Mouse (Mus musculus) layer of hippocampus, postnatal 36 days (tissue): Measurements from ENCODE around the gene Rab11b. TPM values are rescaled to one million over a fixed set of nuclear protein-coding genes. Genes with fewer than 3 reads are reported as not detected.

ENCODE experiments used
- DNase-seq, 2 experiments: peaks; one replicate each; pipeline ENCODE4 v3.0.0; 2022
- total RNA-seq, 2 experiments: library from RNA; stranded (reverse); gene quantifications; 2 replicates each; pipeline ENCODE4 v1.2.3; 2021

Rab11b gene
- 100 to 1,000 TPM; 280 to 301 TPM for total RNA-seq

- DNase-seq: peak; percentile 100
Observed at GRCm38 (mm10) chr17:33760255-33761165, at the start of gene Rab11b. Rab11b (minus strand) TSS chr17:33760530.

- no peak for DNase-seq
Observed at GRCm38 (mm10) chr17:33808192-33808591, 47.9 kb upstream of the Rab11b start.

GRCm38 (mm10) chr17:33807181-33807888, 47.0 kb upstream of the Rab11b start:
- no peak for DNase-seq

DNA sequence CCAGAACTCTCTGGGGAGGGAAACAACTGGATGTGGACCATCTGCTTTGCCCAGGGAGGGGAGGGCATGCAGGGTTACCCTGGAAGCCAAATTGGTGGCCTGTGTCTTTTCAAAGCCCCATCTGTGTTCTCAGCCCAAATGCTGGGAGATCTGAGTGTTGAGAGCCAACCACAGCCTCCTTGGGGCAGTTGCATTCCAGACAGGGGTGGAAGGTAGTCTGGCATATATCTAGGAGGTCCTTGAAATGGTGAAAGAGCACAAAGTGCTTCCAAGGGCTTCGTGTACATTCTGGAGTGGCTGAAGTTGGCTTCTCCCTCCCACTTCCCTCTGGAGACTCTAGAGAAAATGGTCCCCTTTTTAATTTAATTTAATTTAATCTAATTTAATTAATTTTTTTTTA, 44.4 kb upstream of the Rab11b start:
- no peak for DNase-seq

DNA sequence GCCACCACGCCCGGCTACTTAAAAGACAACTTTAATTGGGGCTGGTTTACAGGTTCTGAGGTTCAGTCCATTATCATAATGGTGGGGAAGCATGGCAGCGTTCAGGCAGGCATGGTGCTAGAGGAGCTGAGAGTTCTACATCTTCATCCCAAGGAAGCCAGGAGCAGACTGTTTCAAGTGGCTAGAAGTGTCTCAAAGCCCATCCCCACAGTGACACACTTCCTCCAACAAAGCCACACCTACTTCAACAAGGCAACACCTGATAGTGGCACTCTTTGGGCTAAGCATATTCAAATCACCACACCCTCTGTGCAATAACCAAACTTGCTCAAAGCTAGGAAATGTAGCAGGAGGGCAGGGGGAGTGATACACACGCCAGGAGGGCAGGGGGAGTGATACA, 43.9 kb upstream of the Rab11b start:
- DNase-seq: no peak

DNA sequence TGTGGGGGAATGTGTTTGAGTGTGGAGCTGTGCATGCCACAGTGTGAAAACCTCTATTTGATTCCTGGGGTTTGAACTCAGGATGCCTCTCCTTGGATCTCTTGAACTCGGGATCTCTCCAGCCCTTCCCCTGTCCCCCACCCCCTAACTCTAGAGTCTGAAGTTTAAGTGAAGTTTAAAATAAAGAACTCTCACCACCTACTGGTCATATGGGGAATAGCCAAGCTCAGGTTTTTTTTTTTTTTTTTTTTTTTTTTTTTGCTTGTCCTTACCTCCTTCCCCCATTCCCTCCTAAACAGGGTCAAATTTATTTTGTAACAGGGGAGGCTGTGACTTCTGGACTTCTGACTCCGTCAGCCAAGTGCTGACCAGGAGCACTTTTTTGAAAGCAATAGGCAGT, 41.9 kb upstream of the Rab11b start:
- no peak for DNase-seq

GRCm38 (mm10) chr17:33799277-33799676, 38.9 kb upstream of the Rab11b start:
- no peak for DNase-seq

- no peak for DNase-seq
Observed at GRCm38 (mm10) chr17:33798306-33798705, 38.0 kb upstream of the Rab11b start.

DNA sequence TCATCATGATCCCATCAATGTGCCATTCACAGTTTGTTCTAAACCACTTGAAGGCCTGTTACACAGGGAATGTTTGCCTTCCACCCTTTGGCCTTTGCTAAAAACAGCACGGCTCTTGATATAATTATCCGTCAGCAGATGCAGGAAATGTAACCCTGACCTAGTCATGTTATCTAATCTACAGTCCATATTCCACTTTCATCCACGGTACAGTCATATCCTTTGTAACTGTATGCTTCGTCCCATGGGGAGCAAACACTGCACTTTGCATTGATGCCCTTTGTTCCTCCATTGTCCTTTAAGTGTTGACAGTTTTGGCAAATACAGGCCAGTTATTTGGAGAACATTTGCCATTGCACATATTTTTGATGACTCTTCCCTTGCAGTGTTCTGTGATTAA, 28.4 kb upstream of the Rab11b start:
- no peak for DNase-seq

- DNase-seq: no peak
Observed at GRCm38 (mm10) chr17:33786375-33786774, 26.0 kb upstream of the Rab11b start.

- no peak for DNase-seq
Observed at GRCm38 (mm10) chr17:33784939-33785338, 24.6 kb upstream of the Rab11b start.

- no peak for DNase-seq
Observed at GRCm38 (mm10) chr17:33783408-33783807, 23.1 kb upstream of the Rab11b start.

- DNase-seq: no peak
Observed at GRCm38 (mm10) chr17:33782067-33782466, 21.7 kb upstream of the Rab11b start.

DNA sequence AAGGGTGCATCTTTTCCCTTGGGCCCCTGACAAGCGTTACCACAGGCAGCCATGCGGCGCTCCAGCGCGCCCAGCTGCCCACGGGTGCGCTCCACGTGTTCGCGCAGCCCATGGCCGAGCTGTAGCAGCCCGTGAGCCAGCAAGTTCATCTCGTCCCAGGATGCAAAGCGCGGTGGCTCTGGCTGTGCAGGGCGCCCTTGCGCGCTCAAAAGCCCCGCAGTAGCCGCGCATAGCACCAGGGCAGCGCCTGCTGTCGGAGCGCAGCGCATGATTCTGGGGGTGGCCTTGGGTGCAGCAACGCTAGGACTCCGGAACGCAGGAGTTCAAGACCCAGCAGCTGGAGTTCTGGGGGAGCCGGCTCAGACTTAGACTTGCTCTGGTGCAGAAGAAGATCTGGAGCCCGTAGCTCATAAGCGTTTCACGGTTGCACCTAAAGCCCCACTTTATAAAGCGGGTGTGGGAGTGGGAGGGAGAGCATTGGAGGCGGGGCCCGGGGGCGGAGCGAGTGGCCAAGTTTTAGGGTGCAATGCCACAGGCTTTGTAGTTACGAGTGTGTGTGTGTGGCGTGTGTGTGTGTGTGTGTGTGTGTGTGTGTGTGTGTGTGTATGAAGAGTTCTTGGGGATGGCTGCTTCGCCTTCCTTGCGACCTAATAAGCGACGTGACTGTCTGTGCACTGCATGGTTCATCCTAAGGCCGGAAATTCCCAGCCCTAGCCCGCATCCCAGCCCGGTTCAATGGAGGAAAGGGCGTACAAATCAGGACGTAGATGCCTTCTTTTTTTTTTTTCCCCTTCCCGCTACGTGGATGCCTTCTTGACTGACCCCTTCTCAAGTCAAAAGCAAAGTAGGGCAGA, 21.0 kb upstream of the Rab11b start, which contains the start of gene Angptl4:
Gene Angptl4 (minus strand): TSS at position 707 of the 854 bp plus-strand sequence.
- peak; percentile 34 to 59 for DNase-seq

DNA sequence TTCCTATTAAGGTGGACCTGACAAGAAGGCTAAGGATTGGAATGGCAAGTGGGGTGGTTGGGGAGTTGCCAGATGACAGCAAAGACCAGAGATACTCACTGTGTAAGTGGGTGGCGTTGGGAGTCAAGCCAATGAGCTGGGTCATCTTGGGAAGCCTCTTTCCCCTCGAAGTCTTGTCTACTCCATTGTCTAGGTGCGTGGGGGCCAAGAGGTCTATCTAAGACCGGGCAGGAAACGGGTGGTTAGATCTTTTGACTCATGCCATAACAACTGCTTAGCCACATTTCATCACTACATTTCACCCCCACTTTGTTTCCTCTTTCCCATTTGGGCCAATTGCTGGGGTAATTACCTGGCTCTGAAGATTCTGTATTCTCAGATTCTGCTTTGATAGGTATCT, 20.1 kb upstream of the Rab11b start:
- no peak for DNase-seq

DNA sequence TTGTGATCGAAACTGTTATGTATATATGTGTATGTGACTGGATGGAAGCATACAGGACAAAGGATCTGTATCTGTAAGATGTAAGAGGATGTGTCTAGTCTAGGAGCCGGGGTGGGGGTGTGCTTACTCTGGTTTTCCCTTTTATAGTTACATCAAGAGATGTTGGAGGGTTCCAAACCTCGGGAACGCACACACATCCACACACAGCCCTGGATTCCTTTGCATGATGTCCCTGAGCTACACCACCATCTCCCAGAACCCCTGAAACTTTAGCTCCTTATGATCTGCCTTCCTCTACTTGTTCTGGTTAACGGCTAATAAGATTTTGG, 19.6 kb upstream of the Rab11b start:
- no peak for DNase-seq

DNA sequence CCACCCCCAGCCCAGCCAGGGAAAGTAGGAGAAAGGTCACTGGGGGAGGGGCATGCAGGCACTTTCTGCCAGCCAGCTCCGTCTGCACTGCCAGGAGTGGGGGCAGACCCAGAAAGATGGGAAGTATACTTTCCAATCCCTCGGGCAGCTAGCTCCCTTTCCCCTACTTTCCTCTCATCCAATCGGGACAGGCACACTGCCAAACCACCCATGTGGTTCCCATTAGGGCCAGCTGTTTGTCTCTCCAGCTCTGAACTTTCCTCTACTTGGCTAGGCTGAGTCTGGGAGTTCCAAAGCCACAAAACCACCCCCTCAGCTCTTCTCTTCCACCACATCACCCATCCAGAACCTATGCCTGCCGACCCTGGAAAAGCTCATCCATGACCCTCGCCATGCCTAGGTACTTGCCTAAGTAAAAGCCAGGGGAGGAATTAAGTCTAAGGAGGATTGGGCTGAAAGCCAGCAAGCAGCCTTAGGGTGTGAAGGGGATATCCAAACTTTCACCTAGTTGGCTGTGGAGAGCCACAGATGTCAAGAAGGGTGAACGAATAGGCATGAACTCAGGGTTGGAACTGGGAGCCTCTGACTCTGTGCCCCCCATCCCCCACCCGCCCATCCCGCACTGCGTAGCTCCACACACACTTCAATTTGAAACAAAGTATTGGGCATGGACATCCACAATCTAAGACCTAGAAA, 19.1 kb upstream of the Rab11b start:
- DNase-seq: peak; percentile 85 to 87

DNA sequence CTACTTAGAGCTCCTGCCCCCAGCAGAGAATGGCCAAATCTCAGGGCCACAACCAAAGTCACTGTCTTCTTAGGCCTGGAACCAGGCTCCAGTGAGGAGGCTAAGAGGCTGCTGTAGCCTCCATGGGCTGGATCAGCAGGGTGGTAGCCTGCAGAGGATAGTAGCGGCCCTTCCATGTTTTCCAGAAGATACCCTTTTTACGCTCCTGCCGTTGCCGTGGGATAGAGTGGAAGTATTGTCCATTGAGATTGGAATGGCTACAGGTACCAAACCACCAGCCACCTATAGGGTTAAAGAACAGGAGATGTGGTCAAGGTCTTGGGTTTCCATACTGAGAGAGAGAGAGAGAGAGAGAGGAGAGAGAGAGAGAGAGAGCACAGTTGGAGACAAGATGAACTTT, 15.0 kb upstream of the Rab11b start:
- no peak for DNase-seq

- DNase-seq: no peak
Observed at GRCm38 (mm10) chr17:33774573-33775155, 14.3 kb upstream of the Rab11b start.

- DNase-seq: no peak
Observed at GRCm38 (mm10) chr17:33773871-33774572, 13.7 kb upstream of the Rab11b start.

- no peak for DNase-seq
Observed at GRCm38 (mm10) chr17:33773426-33773825, 13.1 kb upstream of the Rab11b start.
